Mouse (Mus musculus) lung, postnatal 0 days (tissue): ENCODE data around the gene Stab1. TPM values are rescaled to one million over a fixed set of nuclear protein-coding genes. Genes with fewer than 3 reads are reported as not detected.
A peak's percentile ranks its signal among the peaks of the same experiment; 100 is the strongest.

Source experiments
- ATAC-seq: fragments of 200-750 bp; cut with Nextera tagmentation; 2 replicates; pipeline ENCODE4 v1.8.0; 2017; ENCODE audit warnings: moderate library complexity
- DNase-seq: peaks from one replicate; pipeline ENCODE4 v3.0.0-alpha.2; 2016; ENCODE audit warnings: low spot score
- H3K27ac ChIP-seq: fragments of 300-500 bp; sonication (generic); 2 replicates; pipeline ENCODE4 v1.5.1; 2014; ENCODE audit warnings: antibody characterized with exemption, mild to moderate bottlenecking, low read length, mixed read lengths
- H3K27me3 ChIP-seq: fragments of 300-500 bp; sonication (generic); replicated peaks from 2 replicates; pipeline ENCODE4 v1.6.1; 2014; ENCODE audit warnings: low read length, mixed read lengths; ENCODE audit not compliant: insufficient read depth
- H3K36me3 ChIP-seq: fragments of 300-500 bp; sonication (generic); 2 replicates; pipeline ENCODE4 v1.6.1; 2014; ENCODE audit warnings: low read length, mixed read lengths; ENCODE audit not compliant: insufficient read depth
- H3K4me1 ChIP-seq: fragments of 300-500 bp; sonication (generic); 2 replicates; pipeline ENCODE4 v1.6.1; 2014; ENCODE audit warnings: antibody characterized with exemption, low read depth, low read length, mixed read lengths; ENCODE audit not compliant: insufficient read depth
- H3K4me2 ChIP-seq: fragments of 300-500 bp; sonication (generic); replicated peaks from 2 replicates; pipeline ENCODE4 v1.6.1; 2014; ENCODE audit warnings: low read depth, mild to moderate bottlenecking, low read length, moderate library complexity, mixed read lengths
- H3K4me3 ChIP-seq: fragments of 300-500 bp; sonication (generic); 2 replicates; pipeline ENCODE4 v1.5.1; 2014; ENCODE audit warnings: low read depth, low read length
- H3K9ac ChIP-seq: fragments of 300-500 bp; sonication (generic); replicated peaks from 2 replicates; pipeline ENCODE4 v1.6.1; 2014; ENCODE audit warnings: low read depth, mild to moderate bottlenecking
- H3K9me3 ChIP-seq: fragments of 300-500 bp; sonication (generic); 2 replicates; pipeline ENCODE4 v1.6.1; 2016; ENCODE audit warnings: low read length, mixed read lengths
- CTCF ChIP-seq: IDR thresholded peaks from 2 replicates; pipeline ENCODE4 v1.5.1; 2016; ENCODE audit warnings: antibody characterized with exemption, mild to moderate bottlenecking
- EP300 ChIP-seq: IDR thresholded peaks from 2 replicates; pipeline ENCODE4 v1.6.1; 2016; ENCODE audit warnings: antibody characterized with exemption, mild to moderate bottlenecking, control low read depth
- WGBS: fragments of 180-500 bp; shearing (Covaris S2); extraction: QIAGEN DNeasy Blood & Tissue Kit; methylation state at CpG from one replicate; pipeline ENCODE4 v1.1.7; 2014; 5-methylcytosine and 5-hydroxymethylcytosine counted together
- polyA plus RNA-seq: library from polyadenylated mRNA; unstranded; fragments of >200 nt; fragmentation: Nextera tagmentation; extraction: Ambion mirVana; gene quantifications from 2 replicates; pipeline ENCODE4 v1.2.1, GENCODE M21; 2015

The Stab1 gene
- polyA plus RNA-seq, 1 experiment from 2014 or later: 32.4 TPM

DNA sequence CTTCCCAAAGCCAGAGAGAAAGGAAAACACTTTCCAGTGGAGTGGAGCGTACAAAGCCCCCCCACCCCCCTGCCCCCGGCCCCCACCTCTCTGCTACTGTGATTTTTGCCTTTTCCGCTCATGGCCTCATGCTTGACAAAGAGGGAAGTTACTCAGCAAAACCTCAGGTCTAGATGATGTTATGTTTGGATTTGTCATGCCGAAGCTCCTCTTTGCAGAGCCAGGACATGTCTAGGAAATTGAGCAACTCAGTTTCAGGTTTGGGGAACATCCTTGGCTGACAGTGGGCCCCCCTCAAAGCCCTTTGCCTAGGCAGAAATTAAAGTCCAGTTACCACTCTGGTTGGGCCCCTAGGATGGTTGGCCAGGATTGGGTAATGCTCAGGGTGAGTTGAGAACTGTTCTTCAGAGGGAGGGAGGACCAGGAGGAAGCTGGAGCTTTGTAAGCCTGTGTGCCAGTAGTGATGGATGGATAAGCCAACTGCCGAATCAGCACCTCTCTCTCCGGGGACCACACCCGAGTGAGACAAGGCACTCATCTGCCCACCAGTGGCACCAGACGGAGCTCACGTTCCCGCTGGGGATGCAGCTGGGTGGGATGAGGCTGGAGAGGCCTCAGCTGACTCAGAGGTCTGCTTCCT lies 2.3 kb downstream of the Stab1 start:
- H3K9me3 ChIP-seq: no peaks in the 10 kb centered on the region
- 39% methylated on average over 10 of the region's 10 CpGs for WGBS
- peak overlapping the region; percentile 44 for H3K4me2 ChIP-seq
- DNase-seq (peak; percentile 65), ATAC-seq (peak; percentile 34)
- 0 out of 2 replicates have a peak, but pooled peaks cover 7% of the 10 kb centered on the region for H3K36me3 ChIP-seq
- peak; percentile 22 for TF ChIP-seq CTCF
- TF ChIP-seq EP300: no peak
- H3K4me1 ChIP-seq: no peaks in the 10 kb centered on the region; the same call in none of the 2 replicates
- H3K4me3 ChIP-seq: no peak overlapping the region; the same call in 1 of the 2 replicates
- 0 out of 2 replicates have a peak overlapping the region, but pooled peaks have one; percentile 15 for H3K27ac ChIP-seq
- H3K9ac ChIP-seq: no peak overlapping the region
- H3K27me3 ChIP-seq: no peaks in the 10 kb centered on the region

DNA sequence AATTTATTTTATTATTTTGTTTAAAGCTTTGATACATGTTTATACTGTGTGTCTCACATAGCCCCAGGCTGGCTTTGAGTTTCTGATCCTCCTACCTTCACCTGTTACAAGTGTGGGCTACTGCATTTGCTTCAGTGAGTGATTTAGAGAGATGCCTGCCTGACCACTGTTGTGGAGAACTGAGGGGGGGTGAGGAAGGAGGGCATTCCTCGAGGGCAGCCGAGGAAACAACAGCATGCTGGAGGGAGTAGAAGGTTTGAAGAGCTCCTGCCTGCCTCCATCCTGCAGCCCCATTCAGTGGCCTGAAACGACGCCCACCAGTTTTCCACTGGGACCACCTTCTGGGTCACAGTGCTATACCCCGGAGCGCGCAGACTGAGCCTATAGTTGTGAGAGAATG lies 3.0 kb downstream of the Stab1 start:
- H3K4me1 ChIP-seq: no peaks in the 10 kb centered on the region; the same call in none of the 2 replicates
- H3K27me3 ChIP-seq: no peaks in the 10 kb centered on the region
- no peaks in the 10 kb centered on the region for H3K9me3 ChIP-seq
- ATAC-seq (no peak), DNase-seq (no peak)
- 0 out of 2 replicates have a peak, but pooled peaks cover 2% of the 10 kb centered on the region for H3K36me3 ChIP-seq
- H3K4me2 ChIP-seq: no peak overlapping the region
- no peak overlapping the region for H3K4me3 ChIP-seq
- TF ChIP-seq EP300 (no peak), CTCF (no peak)
- H3K27ac ChIP-seq: no peak overlapping the region
- WGBS: 56% methylated on average over 7 of the region's 7 CpGs
- H3K9ac ChIP-seq: no peak overlapping the region

GRCm38 (mm10) chr14:31165010-31165409 lies 3.4 kb downstream of the Stab1 start:
- H3K4me1 ChIP-seq: no peaks in the 10 kb centered on the region; the same call in none of the 2 replicates
- WGBS: 45% methylated on average over 2 of the region's 2 CpGs
- no peak for TF ChIP-seq CTCF
- TF ChIP-seq EP300: no peak
- H3K36me3 ChIP-seq: no peaks in the 10 kb centered on the region
- H3K9me3 ChIP-seq: no peaks in the 10 kb centered on the region
- ATAC-seq (no peak), DNase-seq (no peak)
- H3K27me3 ChIP-seq: no peaks in the 10 kb centered on the region
- H3K9ac ChIP-seq: no peak overlapping the region
- H3K4me3 ChIP-seq: no peak overlapping the region
- no peak overlapping the region for H3K27ac ChIP-seq
- no peak overlapping the region for H3K4me2 ChIP-seq

GRCm38 (mm10) chr14:31164067-31164466 lies 4.4 kb downstream of the Stab1 start:
- no peaks in the 10 kb centered on the region for H3K9me3 ChIP-seq
- H3K27ac ChIP-seq: no peak overlapping the region
- 70% methylated on average over 8 of the region's 8 CpGs for WGBS
- no peak overlapping the region for H3K4me3 ChIP-seq
- no peaks in the 10 kb centered on the region for H3K36me3 ChIP-seq
- no peak overlapping the region for H3K4me2 ChIP-seq
- no peaks in the 10 kb centered on the region for H3K27me3 ChIP-seq
- no peak for ATAC-seq
- no peak for DNase-seq
- H3K4me1 ChIP-seq: no peaks in the 10 kb centered on the region; the same call in none of the 2 replicates
- no peak for TF ChIP-seq EP300
- TF ChIP-seq CTCF: no peak
- no peak overlapping the region for H3K9ac ChIP-seq

DNA sequence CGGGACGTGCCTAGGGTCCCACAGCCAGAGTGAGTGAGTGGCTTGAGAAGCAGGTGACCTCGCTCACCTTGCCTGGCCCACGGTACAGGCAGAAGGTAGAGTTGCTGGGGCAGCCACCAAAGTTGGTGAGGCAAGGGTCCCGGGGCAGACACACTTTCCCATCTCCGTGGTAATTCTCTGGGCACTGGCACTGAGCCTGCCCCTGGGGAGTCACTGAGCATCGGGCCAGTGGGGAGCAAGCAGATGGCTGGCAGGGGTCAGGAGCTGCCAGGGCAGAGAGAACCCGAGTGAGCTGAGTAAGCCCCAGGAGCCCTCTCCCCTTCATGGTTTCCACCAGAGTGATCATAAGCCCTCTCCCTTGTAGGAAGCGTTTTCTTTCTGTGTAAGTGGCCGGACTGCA lies 6.8 kb downstream of the Stab1 start:
- no peaks in the 10 kb centered on the region for H3K9me3 ChIP-seq
- ATAC-seq: no peak
- H3K36me3 ChIP-seq: no peaks in the 10 kb centered on the region
- 60% methylated on average over 10 of the region's 10 CpGs for WGBS
- TF ChIP-seq EP300: no peak
- TF ChIP-seq CTCF: no peak
- H3K4me1 ChIP-seq: no peaks in the 10 kb centered on the region; the same call in none of the 2 replicates
- H3K9ac ChIP-seq: no peak overlapping the region
- DNase-seq: no peak
- no peak overlapping the region for H3K27ac ChIP-seq
- no peak overlapping the region for H3K4me2 ChIP-seq
- H3K27me3 ChIP-seq: no peaks in the 10 kb centered on the region
- H3K4me3 ChIP-seq: no peak overlapping the region

DNA sequence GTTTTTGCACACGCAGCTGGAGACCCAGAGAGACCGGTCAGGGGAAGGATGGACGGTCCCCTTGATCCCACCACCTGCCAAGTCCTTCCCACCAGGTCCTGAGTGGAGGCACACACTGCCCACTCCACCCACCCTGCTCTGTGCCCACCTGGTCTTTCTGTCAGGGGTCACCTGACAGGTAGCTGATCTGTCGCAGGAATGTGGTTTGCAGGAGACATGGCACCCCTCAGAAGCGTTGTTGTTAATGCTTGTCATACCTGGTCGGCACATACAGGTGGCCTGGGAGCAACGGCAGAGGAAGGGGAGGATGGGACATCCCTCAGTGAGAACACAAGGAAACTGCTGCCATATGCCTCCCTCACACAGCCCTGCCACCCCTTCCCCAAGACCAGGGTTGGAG lies 7.2 kb downstream of the Stab1 start:
- Histone ChIP-seq H3K4me2 (no peak overlapping the region), H3K9ac (no peak overlapping the region), H3K4me1 (no peaks in the 10 kb centered on the region; the same call in none of the 2 replicates), H3K27ac (no peak overlapping the region), H3K9me3 (no peaks in the 10 kb centered on the region), H3K4me3 (no peak overlapping the region), H3K36me3 (no peaks in the 10 kb centered on the region), H3K27me3 (no peaks in the 10 kb centered on the region)
- DNase-seq (no peak), ATAC-seq (no peak)
- TF ChIP-seq CTCF (no peak), EP300 (no peak)
- WGBS: 74% methylated on average over 7 of the region's 7 CpGs
